19 mouse cellular contexts compared by ENCODE assay signal in genomic region chr13:80381966-80382666, GRCm38 (mm10).
DNase-seq lines count a peak whose midpoint lies in the region; ATAC-seq and TF ChIP-seq lines count a peak whose summit lies in the region.
"Had no signal": no experiment of that assay in that cellular context is flagged by ENCODE, and none has a peak within 500 bp of the region (broad histone marks: within the 10 kb centered on the region; RNA-seq: fewer than 3 reads in every experiment).

No protein-coding gene starts in this region.

- no peaks in the 10 kb centered on the region for H3K27me3 ChIP-seq in hindbrain, embryonic 14.5 days (ENCODE audit: control insufficient read depth, insufficient read depth, low read length)
- no peaks in the 10 kb centered on the region for H3K27me3 ChIP-seq in hindbrain, embryonic 16.5 days (replicated peaks; ENCODE audit: control insufficient read depth, insufficient read depth, low read length)
- H3K27me3 ChIP-seq in lung, postnatal 0 days (replicated peaks; ENCODE audit: insufficient read depth, low read length), result no peaks in the 10 kb centered on the region
- H3K27me3 ChIP-seq in forebrain, postnatal 0 days (ENCODE audit: insufficient read depth, low read length), result no peaks in the 10 kb centered on the region
- H3K27me3 ChIP-seq: heart, embryonic 13.5 days; hindbrain, embryonic 15.5 days; stomach, embryonic 15.5 days had no signal

- ATAC-seq in hindbrain, embryonic 14.5 days (ENCODE audit: low FRiP score), result no peak
- ATAC-seq in hindbrain, embryonic 16.5 days, result no peak
- ATAC-seq in lung, postnatal 0 days, result no peak
- peak; percentile 78 for ATAC-seq in forebrain, postnatal 0 days
- ATAC-seq: intestine, postnatal 0 days; liver, postnatal 0 days had no signal

- H3K4me3 ChIP-seq in hindbrain, embryonic 14.5 days (replicated peaks; ENCODE audit: low read length), result no peak overlapping the region
- no peak overlapping the region for H3K4me3 ChIP-seq in hindbrain, embryonic 16.5 days (ENCODE audit: low read length)
- H3K4me3 ChIP-seq in lung, postnatal 0 days (ENCODE audit: low read depth, low read length), result no peak overlapping the region
- no peak overlapping the region for H3K4me3 ChIP-seq in forebrain, postnatal 0 days (ENCODE audit: low read depth, low read length)
- H3K4me3 ChIP-seq: heart, embryonic 13.5 days; hindbrain, embryonic 15.5 days; limb, embryonic 10.5 days; stomach, embryonic 15.5 days had no signal

- H3K36me3 ChIP-seq in hindbrain, embryonic 14.5 days (replicated peaks; ENCODE audit: control insufficient read depth, insufficient read depth), result no peaks in the 10 kb centered on the region
- H3K36me3 ChIP-seq in hindbrain, embryonic 16.5 days (ENCODE audit: control insufficient read depth, insufficient read depth, low read length), result no peaks in the 10 kb centered on the region
- H3K36me3 ChIP-seq in lung, postnatal 0 days (ENCODE audit: insufficient read depth, low read length), result no peaks in the 10 kb centered on the region
- no peaks in the 10 kb centered on the region for H3K36me3 ChIP-seq in forebrain, postnatal 0 days (ENCODE audit: insufficient read depth)
- H3K36me3 ChIP-seq: heart, embryonic 13.5 days; hindbrain, embryonic 15.5 days; limb, embryonic 10.5 days; stomach, embryonic 15.5 days had no signal

- no peak overlapping the region for H3K4me2 ChIP-seq in hindbrain, embryonic 14.5 days (replicated peaks)
- H3K4me2 ChIP-seq in hindbrain, embryonic 16.5 days (ENCODE audit: low read length), result no peak overlapping the region
- no peak overlapping the region for H3K4me2 ChIP-seq in lung, postnatal 0 days (replicated peaks; ENCODE audit: low read depth, low read length)
- H3K4me2 ChIP-seq in forebrain, postnatal 0 days (ENCODE audit: low read depth), result peak overlapping the region; percentile 17; the same call in 1 of the 2 replicates
- H3K4me2 ChIP-seq: heart, embryonic 13.5 days; hindbrain, embryonic 15.5 days; stomach, embryonic 15.5 days had no signal

- TF ChIP-seq CTCF in lung, postnatal 0 days (IDR thresholded peaks at IDR 0.05), result no peak
- peak; percentile 45 for TF ChIP-seq CTCF in forebrain, postnatal 0 days (IDR thresholded peaks at IDR 0.05; ENCODE audit: low read depth)

- H3K27ac ChIP-seq in hindbrain, embryonic 14.5 days, result 0 out of 2 replicates have a peak overlapping the region, but pooled peaks have one; percentile 17
- H3K27ac ChIP-seq in hindbrain, embryonic 16.5 days (ENCODE audit: low read depth, low read length), result no peak overlapping the region
- no peak overlapping the region for H3K27ac ChIP-seq in lung, postnatal 0 days (ENCODE audit: low read length)
- H3K27ac ChIP-seq in forebrain, postnatal 0 days (ENCODE audit: low read depth, low read length), result no peak overlapping the region
- H3K27ac ChIP-seq: heart, embryonic 13.5 days; hindbrain, embryonic 15.5 days; limb, embryonic 10.5 days; stomach, embryonic 15.5 days had no signal

- DNase-seq in embryo, embryonic 10.5 days (ENCODE audit: low spot score), result peak; percentile 2
- no peak for DNase-seq in embryo, embryonic 10 days (ENCODE audit: low spot score)
- DNase-seq in hindbrain, embryonic 14.5 days (ENCODE audit: low spot score), result peak; percentile 54
- DNase-seq in lung, postnatal 0 days (ENCODE audit: low spot score), result peak; percentile 7
- DNase-seq in lung, postnatal 10 days, result no peak
- peak; percentile 56 for DNase-seq in forebrain, postnatal 0 days
- no peak for DNase-seq in adipocyte (ENCODE audit: low spot score)
- DNase-seq: adrenal gland, postnatal 14 days; cerebellum, adult 2 months; cerebellum, postnatal 36 days; kidney, postnatal 14 days; liver, postnatal 0 days; lung, postnatal 4 days had no signal

- 41% methylated on average over 2 of the region's 2 CpGs for WGBS in hindbrain, embryonic 14.5 days
- 34% methylated on average over 2 of the region's 2 CpGs for WGBS in hindbrain, embryonic 16.5 days
- WGBS in lung, postnatal 0 days, result 48% methylated on average over 2 of the region's 2 CpGs
- 16% methylated on average over 2 of the region's 2 CpGs for WGBS in forebrain, postnatal 0 days

- TF ChIP-seq EP300 in lung, postnatal 0 days (IDR thresholded peaks at IDR 0.05), result no peak

- H3K9me3 ChIP-seq in hindbrain, embryonic 14.5 days (ENCODE audit: control insufficient read depth, low read length), result no peaks in the 10 kb centered on the region
- no peaks in the 10 kb centered on the region for H3K9me3 ChIP-seq in hindbrain, embryonic 16.5 days (ENCODE audit: control insufficient read depth, low read length)
- no peaks in the 10 kb centered on the region for H3K9me3 ChIP-seq in lung, postnatal 0 days (ENCODE audit: low read length)
- no peaks in the 10 kb centered on the region for H3K9me3 ChIP-seq in forebrain, postnatal 0 days (ENCODE audit: low read length)
- H3K9me3 ChIP-seq: heart, embryonic 13.5 days; hindbrain, embryonic 15.5 days; limb, embryonic 10.5 days; stomach, embryonic 15.5 days had no signal

- H3K4me1 ChIP-seq in hindbrain, embryonic 14.5 days (replicated peaks; ENCODE audit: control insufficient read depth, insufficient read depth, low read length), result peaks cover 7% of the 10 kb centered on the region; the same call in 1 of the 2 replicates
- H3K4me1 ChIP-seq in hindbrain, embryonic 16.5 days (ENCODE audit: control insufficient read depth, insufficient read depth, low read depth, low read length), result no peaks in the 10 kb centered on the region
- H3K4me1 ChIP-seq in lung, postnatal 0 days (ENCODE audit: insufficient read depth, low read depth, low read length), result no peaks in the 10 kb centered on the region
- no peaks in the 10 kb centered on the region for H3K4me1 ChIP-seq in forebrain, postnatal 0 days (ENCODE audit: insufficient read depth)
- H3K4me1 ChIP-seq: heart, embryonic 13.5 days; hindbrain, embryonic 15.5 days; limb, embryonic 10.5 days; stomach, embryonic 15.5 days had no signal

- no peak overlapping the region for H3K9ac ChIP-seq in hindbrain, embryonic 14.5 days
- H3K9ac ChIP-seq in hindbrain, embryonic 16.5 days (ENCODE audit: low read depth, low read length), result no peak overlapping the region
- no peak overlapping the region for H3K9ac ChIP-seq in lung, postnatal 0 days (replicated peaks; ENCODE audit: low read depth)
- H3K9ac ChIP-seq in forebrain, postnatal 0 days, result no peak overlapping the region
- H3K9ac ChIP-seq: heart, embryonic 13.5 days; hindbrain, embryonic 15.5 days; liver, postnatal 0 days; stomach, embryonic 15.5 days had no signal

Comparison
In these comparisons a context has a peak if more than half of its experiments do, and no peak if none do; other contexts are left out.
1. DNase-seq: peak in embryo, embryonic 10.5 days (single experiment), hindbrain, embryonic 14.5 days (single experiment), lung, postnatal 0 days (single experiment) and forebrain, postnatal 0 days (single experiment); none in embryo, embryonic 10 days (single experiment), lung, postnatal 10 days (single experiment) and adipocyte (single experiment).